Mouse (Mus musculus) testis, adult 2 months (tissue): Measurements from ENCODE around the gene Gpr137b. TPM values are rescaled to one million over a fixed set of nuclear protein-coding genes. Genes with fewer than 3 reads are reported as not detected.
"Not testable (repeated sequence)": the region's sequence is repeated elsewhere in the genome, so short reads cannot be mapped to it uniquely, and the experiment has no call there.

Experiments used
- H3K27ac ChIP-seq: fragments of 200-500 bp; 2 replicates; pipeline ENCODE4 v1.5.1; 2012; ENCODE audit warnings: low read depth, low read length; ENCODE audit not compliant: control insufficient read depth, insufficient read depth
- H3K27me3 ChIP-seq: fragments of 200-500 bp; 2 replicates; pipeline ENCODE4 v1.6.1; 2012; ENCODE audit warnings: mild to moderate bottlenecking, low read length, moderate library complexity; ENCODE audit not compliant: control insufficient read depth, insufficient read depth
- H3K36me3 ChIP-seq: fragments of 200-500 bp; 2 replicates; pipeline ENCODE4 v1.6.1; 2012; ENCODE audit warnings: mild to moderate bottlenecking, low read length; ENCODE audit not compliant: control insufficient read depth, insufficient read depth
- H3K4me1 ChIP-seq: fragments of 200-500 bp; 2 replicates; pipeline ENCODE4 v1.6.1; 2012; ENCODE audit warnings: low read length; ENCODE audit not compliant: control insufficient read depth, insufficient read depth
- H3K4me3 ChIP-seq: fragments of 200-500 bp; 2 replicates; pipeline ENCODE4 v1.5.1; 2012; ENCODE audit warnings: low read depth, mild to moderate bottlenecking, low read length, moderate library complexity, mixed read lengths; ENCODE audit not compliant: control insufficient read depth
- polyA plus RNA-seq: library from polyadenylated mRNA; depleted of rRNA; stranded (reverse); fragments of >200 nt; gene quantifications from 2 replicates; pipeline ENCODE4 v1.2.3, GENCODE M21; 2012; rRNA removed

Gene Gpr137b
- polyA plus RNA-seq: 3.9 and 9.5 TPM in 2 replicates

GRCm38 (mm10) chr13:13393228-13394095 lies at the start of gene Gpr137b:
TSS of gene Gpr137b (minus strand) at chr13:13394014.
- H3K36me3 ChIP-seq: not testable (repeated sequence)

GRCm38 (mm10) chr13:13438112-13438953 lies 44.5 kb upstream of the Gpr137b start:
- not testable (repeated sequence) for H3K4me3 ChIP-seq, H3K27me3 ChIP-seq, H3K27ac ChIP-seq, H3K4me1 ChIP-seq, H3K36me3 ChIP-seq

More at GRCm38 (mm10) chr13:13393228-13394095, at the start of gene Gpr137b:
- H3K27me3 ChIP-seq, H3K4me1 ChIP-seq, H3K27ac ChIP-seq: not testable (repeated sequence)
- H3K4me3 ChIP-seq: peak within 1 kb of the TSS; percentile 27

DNA sequence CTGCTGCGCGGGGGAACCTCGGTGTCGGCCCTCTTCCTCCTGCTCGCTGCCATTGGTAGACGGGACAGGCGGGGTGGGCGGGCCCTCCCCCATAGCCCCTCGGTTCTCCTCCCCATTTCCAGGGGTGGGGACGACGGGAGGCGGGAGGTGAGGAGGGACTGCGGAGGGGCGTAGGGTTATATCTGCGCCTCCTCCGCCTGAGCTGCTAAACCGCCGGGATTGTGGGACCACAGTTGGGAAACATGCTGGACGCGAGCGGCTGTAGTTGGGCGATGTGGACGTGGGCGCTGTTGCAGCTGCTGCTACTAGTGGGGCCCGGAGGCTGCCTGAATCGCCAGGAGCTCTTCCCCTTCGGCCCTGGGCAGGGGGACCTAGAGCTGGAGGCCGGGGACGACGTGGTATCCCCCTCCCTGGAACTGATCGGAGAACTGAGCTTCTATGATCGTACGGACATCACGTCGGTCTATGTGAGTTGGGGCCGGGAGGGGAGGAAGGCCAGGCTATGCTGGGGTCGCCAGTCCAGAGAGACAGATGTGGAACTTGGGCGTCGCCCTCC lies 43.7 kb upstream of the Gpr137b start, which contains the start of gene Nid1:
Nid1 (plus strand) TSS at position 92 of the 556 bp plus-strand sequence.
- H3K27ac ChIP-seq, H3K4me3 ChIP-seq, H3K4me1 ChIP-seq, H3K27me3 ChIP-seq, H3K36me3 ChIP-seq: not testable (repeated sequence)

DNA sequence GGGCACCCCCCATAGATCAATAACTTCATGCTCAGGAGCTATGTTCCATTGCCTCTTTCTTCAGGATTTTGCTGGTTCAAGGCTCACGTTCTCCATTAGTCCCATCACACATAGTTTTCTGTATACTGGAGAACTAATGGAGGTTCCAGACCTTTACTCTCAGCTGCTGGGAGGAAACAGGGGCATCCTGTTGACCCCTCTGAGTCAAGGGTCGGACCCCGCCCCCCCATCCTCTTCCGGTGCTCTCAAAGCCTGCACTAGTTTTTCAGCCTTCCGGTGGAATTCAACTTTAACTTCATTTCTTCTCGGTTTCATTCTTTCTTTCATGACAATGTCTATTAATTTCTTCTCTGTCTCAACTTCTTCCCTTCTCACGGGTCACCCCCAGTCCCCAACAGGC lies 42.3 kb upstream of the Gpr137b start:
- H3K27ac ChIP-seq: not testable (repeated sequence)

DNA sequence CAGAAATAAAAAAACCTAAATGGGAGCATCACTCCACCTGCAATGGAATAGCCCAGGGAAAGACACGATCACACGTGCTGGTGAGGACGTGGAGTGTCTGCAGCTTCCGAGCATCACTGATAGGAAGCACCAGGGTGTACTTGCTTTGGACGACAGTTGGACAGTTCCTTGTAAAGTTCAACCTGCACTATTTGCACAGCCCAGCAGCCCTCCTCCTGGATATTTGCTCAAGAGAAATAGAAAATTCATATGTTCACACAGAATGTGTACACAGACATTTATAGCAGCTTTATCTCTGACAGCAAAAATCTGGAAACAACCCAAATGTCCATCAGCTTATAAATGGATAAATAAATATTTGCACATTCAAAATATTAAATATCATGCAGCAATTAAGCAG lies 29.5 kb upstream of the Gpr137b start:
- H3K27ac ChIP-seq, H3K4me1 ChIP-seq, H3K36me3 ChIP-seq, H3K4me3 ChIP-seq, H3K27me3 ChIP-seq: not testable (repeated sequence)

More for the DNA sequence above, 42.3 kb upstream of the Gpr137b start:
- H3K4me3 ChIP-seq, H3K36me3 ChIP-seq, H3K4me1 ChIP-seq, H3K27me3 ChIP-seq: not testable (repeated sequence)

- not testable (repeated sequence) for H3K27ac ChIP-seq, H3K27me3 ChIP-seq, H3K36me3 ChIP-seq, H3K4me1 ChIP-seq, H3K4me3 ChIP-seq
These were observed 25.0 kb upstream of the Gpr137b start for GRCm38 (mm10) chr13:13418859-13419258.

DNA sequence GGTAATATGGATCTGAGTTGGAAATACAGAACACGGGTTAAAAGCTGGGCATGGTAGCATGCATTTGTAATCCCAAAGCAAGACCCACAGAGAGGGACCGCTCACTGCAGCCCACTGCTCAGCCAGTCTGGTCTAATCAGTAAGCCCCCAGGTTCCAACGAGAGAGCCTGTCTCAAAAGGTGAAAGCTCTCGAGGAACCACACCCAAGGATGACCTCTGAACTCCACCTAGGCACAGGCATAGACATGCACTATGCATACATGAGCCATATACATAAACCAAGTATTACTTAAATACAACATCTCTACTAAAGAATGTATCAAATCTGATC lies 22.2 kb upstream of the Gpr137b start:
- not testable (repeated sequence) for H3K27me3 ChIP-seq, H3K4me3 ChIP-seq, H3K27ac ChIP-seq, H3K4me1 ChIP-seq, H3K36me3 ChIP-seq

GRCm38 (mm10) chr13:13415120-13416006 lies 21.5 kb upstream of the Gpr137b start:
- not testable (repeated sequence) for H3K27ac ChIP-seq, H3K4me1 ChIP-seq, H3K27me3 ChIP-seq, H3K4me3 ChIP-seq, H3K36me3 ChIP-seq
